Mouse (Mus musculus): Measurements from ENCODE around the gene Tlk2. TPM values are rescaled to one million over a fixed set of nuclear protein-coding genes. Genes with fewer than 3 reads are reported as not detected.

Gene Tlk2
- polyA plus RNA-seq, 1 experiment from 2014 or later: 66.1 TPM

- ChIA-PET POLR2A (interaction anchor here (0.9 kb wide), 1 partner anchor 19 kb away, joined by 3 read pairs; no protein-coding TSS in a partner anchor), CTCF (interaction anchor here (1.2 kb wide), 1 partner anchor 11 kb away, joined by 3 read pairs; no protein-coding TSS in a partner anchor)
- TF ChIP-seq CTCF (IDR thresholded peaks at IDR 0.05): no peak
- DNase-seq (ENCODE audit: low read depth, low spot score) (no peak), ATAC-seq (no peak)
- no peaks in the 10 kb centered on the region for H3K27me3 ChIP-seq
- in situ Hi-C loops (cut with MboI; ENCODE audit: low pct_unique_long_range_greater_than_20kb): no loop called here
Observed at GRCm38 (mm10) chr11:105289403-105289802, 110.8 kb downstream of the Tlk2 start.

DNA sequence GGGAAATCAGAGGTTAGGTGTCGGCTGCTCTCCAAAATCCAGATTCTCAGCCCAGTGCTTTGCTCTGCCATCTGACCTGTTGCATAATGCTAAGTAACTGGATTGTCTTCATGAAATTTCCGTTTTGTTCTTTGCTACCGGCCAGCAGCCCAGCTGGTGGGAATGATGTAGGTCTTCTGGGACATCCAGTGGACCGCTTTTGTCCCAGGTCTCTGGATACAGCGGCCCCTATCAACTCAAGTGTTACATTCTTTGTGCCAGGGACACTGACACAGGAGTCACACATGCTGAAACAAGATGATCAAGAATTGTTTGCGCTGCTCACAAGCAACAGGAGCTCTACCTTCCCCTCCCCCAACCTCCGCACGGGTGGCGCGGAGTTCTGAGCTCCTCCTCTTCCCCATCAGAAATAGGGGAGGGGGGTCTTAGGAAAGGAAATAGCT lies 113.1 kb downstream of the Tlk2 start:
- in situ Hi-C loops (cut with MboI; ENCODE audit: low pct_unique_long_range_greater_than_20kb): no loop called here

GRCm38 (mm10) chr11:105292124-105293071 lies 113.8 kb downstream of the Tlk2 start, which contains the start of gene Mrc2:
Gene Mrc2, plus strand, starts transcription at chr11:105292643.
- CTCF ChIA-PET: no interaction called here
- no peak for ATAC-seq
- no peak for TF ChIP-seq CTCF (IDR thresholded peaks at IDR 0.05)
- DNase-seq (ENCODE audit: low read depth, low spot score): no peak
- POLR2A ChIA-PET: no interaction called here
- H3K27me3 ChIP-seq: no peaks in the 10 kb centered on the region
- in situ Hi-C loops (cut with MboI; ENCODE audit: low pct_unique_long_range_greater_than_20kb): no loop called here

More for the DNA sequence above, 113.1 kb downstream of the Tlk2 start:
- no peaks in the 10 kb centered on the region for H3K27me3 ChIP-seq
- ATAC-seq: no peak
- no peak for DNase-seq (ENCODE audit: low read depth, low spot score)
- no peak for TF ChIP-seq CTCF (IDR thresholded peaks at IDR 0.05)
- POLR2A ChIA-PET: no interaction called here
- CTCF ChIA-PET: interaction anchor here (1.6 kb wide), 1 partner anchor 22 kb away, joined by 4 read pairs; no protein-coding TSS in a partner anchor

DNA sequence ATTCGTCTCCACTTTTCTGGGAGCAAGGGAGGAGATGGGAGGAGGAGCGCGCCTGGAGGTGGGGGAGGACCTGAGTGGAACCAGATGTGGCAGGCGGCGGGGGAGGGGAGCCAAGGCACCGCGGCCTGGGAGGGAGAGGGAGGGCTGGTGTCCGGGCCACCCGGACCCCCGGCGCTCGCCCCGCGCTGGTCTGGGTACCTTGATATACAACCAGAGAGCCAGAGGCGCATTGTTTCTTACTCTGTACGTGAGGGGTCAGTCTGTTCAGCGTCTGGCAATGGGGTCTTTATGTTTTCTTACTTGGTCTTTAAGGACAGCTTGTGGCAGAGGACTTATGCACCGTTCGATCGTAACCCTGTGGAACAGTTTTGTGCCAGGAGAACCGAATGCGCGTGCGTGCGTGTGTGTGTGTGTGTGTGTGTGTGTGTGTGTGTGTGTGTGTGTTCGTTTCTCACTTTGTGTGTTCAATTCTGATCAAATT lies 114.5 kb downstream of the Tlk2 start:
- ChIA-PET POLR2A (no interaction called here), CTCF (no interaction called here)
- H3K27me3 ChIP-seq: no peaks in the 10 kb centered on the region
- no peak for TF ChIP-seq CTCF (IDR thresholded peaks at IDR 0.05)
- in situ Hi-C loops (cut with MboI; ENCODE audit: low pct_unique_long_range_greater_than_20kb): no loop called here
- no peak for DNase-seq (ENCODE audit: low read depth, low spot score)
- ATAC-seq: no peak

DNA sequence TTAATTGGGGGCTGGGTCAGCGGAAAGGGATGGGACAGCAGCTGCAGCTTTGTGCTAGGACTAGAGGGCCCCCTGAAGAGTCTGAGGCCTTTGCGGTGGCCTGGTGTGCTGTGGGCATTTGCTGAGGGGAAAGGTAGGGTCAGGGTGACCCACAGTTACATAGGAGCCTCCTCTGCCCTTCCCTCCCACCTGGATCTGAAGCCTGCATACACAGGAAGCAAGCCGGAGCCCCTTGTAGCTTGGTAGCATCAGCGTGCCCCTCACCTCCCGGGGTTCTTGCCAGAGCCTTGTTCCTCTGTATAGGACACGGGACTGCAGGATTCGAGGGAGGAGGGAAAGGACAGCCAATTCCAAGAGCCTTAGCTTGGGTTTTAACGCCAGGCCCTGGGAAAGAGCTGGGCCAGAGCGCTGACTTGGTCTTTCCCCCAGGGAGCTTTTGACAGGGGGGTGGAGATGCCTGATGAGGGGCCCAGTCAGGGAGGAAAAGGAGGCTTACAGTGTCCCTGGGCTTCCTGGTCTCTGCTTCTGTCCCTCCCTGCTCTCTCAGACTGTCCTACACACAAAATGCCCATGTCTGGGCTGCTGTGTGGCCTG lies 115.4 kb downstream of the Tlk2 start:
- in situ Hi-C loops (cut with MboI; ENCODE audit: low pct_unique_long_range_greater_than_20kb): no loop called here
- H3K27me3 ChIP-seq: no peaks in the 10 kb centered on the region
- no peak for TF ChIP-seq CTCF (IDR thresholded peaks at IDR 0.05)
- POLR2A ChIA-PET: no interaction called here
- CTCF ChIA-PET: no interaction called here
- ATAC-seq (no peak), DNase-seq (ENCODE audit: low read depth, low spot score) (no peak)

GRCm38 (mm10) chr11:105296084-105296483 lies 117.5 kb downstream of the Tlk2 start:
- H3K27me3 ChIP-seq: no peaks in the 10 kb centered on the region
- POLR2A ChIA-PET: interaction anchor here (0.8 kb wide), 1 partner anchor 96 kb away, joined by 3 read pairs; no protein-coding TSS in a partner anchor
- in situ Hi-C loops (cut with MboI; ENCODE audit: low pct_unique_long_range_greater_than_20kb): no loop called here
- no peak for TF ChIP-seq CTCF (IDR thresholded peaks at IDR 0.05)
- DNase-seq (ENCODE audit: low read depth, low spot score) (no peak), ATAC-seq (no peak)
- CTCF ChIA-PET: no interaction called here

- ATAC-seq (no peak), DNase-seq (ENCODE audit: low read depth, low spot score) (no peak)
- CTCF ChIA-PET: no interaction called here
- H3K27me3 ChIP-seq: no peaks in the 10 kb centered on the region
- in situ Hi-C loops (cut with MboI; ENCODE audit: low pct_unique_long_range_greater_than_20kb): no loop called here
- POLR2A ChIA-PET: no interaction called here
- no peak for TF ChIP-seq CTCF (IDR thresholded peaks at IDR 0.05)
Observed at GRCm38 (mm10) chr11:105310197-105310596, 131.6 kb downstream of the Tlk2 start.

- ChIA-PET CTCF (no interaction called here), POLR2A (no interaction called here)
- in situ Hi-C loops (cut with MboI; ENCODE audit: low pct_unique_long_range_greater_than_20kb): no loop called here
- ATAC-seq (no peak), DNase-seq (ENCODE audit: low read depth, low spot score) (no peak)
- TF ChIP-seq CTCF (IDR thresholded peaks at IDR 0.05): no peak
- H3K27me3 ChIP-seq: no peaks in the 10 kb centered on the region
Observed at GRCm38 (mm10) chr11:105311291-105311975, 132.8 kb downstream of the Tlk2 start.

DNA sequence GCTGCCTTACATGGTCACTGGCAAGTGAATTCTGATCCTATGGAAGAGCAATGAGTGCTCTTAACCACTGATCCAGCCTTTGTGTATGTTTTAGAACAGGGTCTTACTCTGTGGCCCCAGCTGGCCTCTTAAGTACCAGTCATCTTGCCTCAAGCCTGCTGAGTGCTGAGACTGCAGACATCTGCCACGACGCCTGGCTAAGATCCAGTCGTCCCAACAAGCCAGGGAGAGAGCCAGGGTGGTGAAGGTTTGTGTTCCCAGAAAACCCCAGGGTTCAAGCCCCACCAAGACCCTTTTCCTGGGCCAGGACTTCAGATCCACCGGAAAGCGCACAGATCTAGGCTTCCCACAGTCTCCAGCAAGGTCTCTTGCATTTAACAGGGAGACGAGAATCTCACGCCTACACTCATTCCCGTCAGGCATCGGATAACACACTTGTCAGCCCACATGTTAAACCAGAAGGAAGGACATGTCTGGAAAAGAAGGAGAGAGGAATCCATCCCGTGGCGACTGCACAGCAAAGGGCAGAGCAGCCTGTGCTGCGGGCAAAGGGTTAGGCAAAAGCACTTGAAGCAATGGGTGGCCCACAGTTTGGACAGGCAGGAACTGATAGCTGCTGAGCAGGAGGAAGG lies 133.8 kb downstream of the Tlk2 start:
- CTCF ChIA-PET: interaction anchor here (1.2 kb wide), 1 partner anchor 9 kb away, joined by 3 read pairs; no protein-coding TSS in a partner anchor
- no peak for ATAC-seq
- TF ChIP-seq CTCF (IDR thresholded peaks at IDR 0.05): no peak
- DNase-seq (ENCODE audit: low read depth, low spot score): no peak
- POLR2A ChIA-PET: interaction anchor here (0.7 kb wide), 1 partner anchor 131 kb away, joined by 3 read pairs; no protein-coding TSS in a partner anchor
- H3K27me3 ChIP-seq: no peaks in the 10 kb centered on the region
- in situ Hi-C loops (cut with MboI; ENCODE audit: low pct_unique_long_range_greater_than_20kb): no loop called here

Measured in Patski (cell line).